Mouse (Mus musculus) gastrocnemius, postnatal 4 days (tissue): ENCODE data around the gene Drg2. TPM values are rescaled to one million over a fixed set of nuclear protein-coding genes. Genes with fewer than 3 reads are reported as not detected.

ENCODE experiments used
- DNase-seq, 2 experiments: peaks; one replicate each; pipeline ENCODE4 v3.0.0; 2021 to 2022; ENCODE audit warnings: low spot score in 2 of 2, mixed read lengths in 2 of 2
- total RNA-seq, 2 experiments: library from RNA; stranded (reverse); gene quantifications; 2 replicates each; pipeline ENCODE4 v1.2.3; 2021

Gene Drg2
- total RNA-seq, 2 experiments from 2014 or later = 43.6 to 44.5 TPM

GRCm38 (mm10) chr11:60465943-60466380, 11.6 kb downstream of the Drg2 start:
- DNase-seq = no peak

- no peak for DNase-seq
Measured at GRCm38 (mm10) chr11:60469039-60469438, 14.6 kb downstream of the Drg2 start, which contains the start of gene Myo15. Gene Myo15 (plus strand): TSS chr11:60469339.

- DNase-seq = no peak
Measured at GRCm38 (mm10) chr11:60470743-60471142, 16.4 kb downstream of the Drg2 start.

GRCm38 (mm10) chr11:60474534-60474933, 20.1 kb downstream of the Drg2 start:
- DNase-seq = no peak

GRCm38 (mm10) chr11:60475668-60476362, 21.4 kb downstream of the Drg2 start:
- no peak for DNase-seq

- no peak for DNase-seq
Measured at GRCm38 (mm10) chr11:60478121-60478520, 23.7 kb downstream of the Drg2 start.

- DNase-seq = no peak
Measured at GRCm38 (mm10) chr11:60486267-60486666, 31.9 kb downstream of the Drg2 start.

- DNase-seq = no peak
Measured at GRCm38 (mm10) chr11:60492726-60493125, 38.3 kb downstream of the Drg2 start.

- no peak for DNase-seq
Measured at GRCm38 (mm10) chr11:60495692-60496091, 41.3 kb downstream of the Drg2 start.

- no peak for DNase-seq
Measured at GRCm38 (mm10) chr11:60507281-60507680, 52.9 kb downstream of the Drg2 start.

- no peak for DNase-seq
Measured at GRCm38 (mm10) chr11:60508950-60509349, 54.6 kb downstream of the Drg2 start.

GRCm38 (mm10) chr11:60509500-60509899, 55.1 kb downstream of the Drg2 start:
- DNase-seq = no peak

- no peak for DNase-seq
Measured at GRCm38 (mm10) chr11:60511893-60512292, 57.5 kb downstream of the Drg2 start.

GRCm38 (mm10) chr11:60512520-60512919, 58.1 kb downstream of the Drg2 start:
- no peak for DNase-seq

- no peak for DNase-seq
Measured at GRCm38 (mm10) chr11:60514941-60515340, 60.5 kb downstream of the Drg2 start.

- DNase-seq = no peak
Measured at GRCm38 (mm10) chr11:60518305-60518704, 63.9 kb downstream of the Drg2 start.

Other genes starting within 250 kb of the Drg2 start
- gene Srebf1, start 232.0 kb upstream of the Drg2 start, total RNA-seq = 10 to 100 TPM; 48.6 to 53.1 TPM
- 10 to 100 TPM; 37.4 to 45.6 TPM for gene Tom1l2, start 101.7 kb upstream of the Drg2 start, total RNA-seq
- gene Drc3, start 101.3 kb upstream of the Drg2 start, total RNA-seq = 1 to 10 TPM; 1.0 to 1.8 TPM
- 10 to 100 TPM; 21.0 to 23.6 TPM for gene Gid4, start 37.4 kb upstream of the Drg2 start, total RNA-seq
- 10 to 100 TPM; 29.3 to 31.7 TPM for gene Atpaf2, start 36.1 kb upstream of the Drg2 start, total RNA-seq
- gene Myo15, start 14.7 kb downstream of the Drg2 start, total RNA-seq = under 1 TPM; 0.05 to 0.18 TPM
- 10 to 100 TPM; 70.0 to 74.3 TPM for gene Alkbh5, start 81.8 kb downstream of the Drg2 start, total RNA-seq
- 10 to 100 TPM; 29.7 to 32.0 TPM for gene Llgl1, start 245.1 kb downstream of the Drg2 start, total RNA-seq